Mouse (Mus musculus) skeletal muscle tissue, adult 2 months (tissue): ENCODE results near the gene Ddah2.

Source experiments
- DNase-seq: peaks from one replicate; pipeline ENCODE4 v3.0.0-alpha.2; 2012; ENCODE audit warnings: low read depth, low spot score

Gene Ddah2

GRCm38 (mm10) chr17:35050126-35050750 is 8.6 kb upstream of the Ddah2 start:
- peak; percentile 60 for DNase-seq

GRCm38 (mm10) chr17:35051156-35052086 is 7.4 kb upstream of the Ddah2 start:
- DNase-seq: peak; percentile 71

GRCm38 (mm10) chr17:35052271-35052798 is 6.5 kb upstream of the Ddah2 start:
- DNase-seq: no peak

- no peak for DNase-seq
Observed at GRCm38 (mm10) chr17:35055691-35056495, 2.9 kb upstream of the Ddah2 start.

- DNase-seq: no peak
Observed at GRCm38 (mm10) chr17:35057090-35057489, 1.7 kb upstream of the Ddah2 start.

GRCm38 (mm10) chr17:35058316-35058715 is 519 bp upstream of the Ddah2 start:
- no peak for DNase-seq

- DNase-seq: no peak
Observed at GRCm38 (mm10) chr17:35060071-35060470, 1.2 kb downstream of the Ddah2 start.

GRCm38 (mm10) chr17:35060737-35061297 is 2.0 kb downstream of the Ddah2 start:
- no peak for DNase-seq

GRCm38 (mm10) chr17:35061299-35061698 is 2.5 kb downstream of the Ddah2 start:
- no peak for DNase-seq

- DNase-seq: no peak
Observed at GRCm38 (mm10) chr17:35063466-35063865, 4.6 kb downstream of the Ddah2 start.

- no peak for DNase-seq
Observed at GRCm38 (mm10) chr17:35064378-35064877, 5.6 kb downstream of the Ddah2 start.

GRCm38 (mm10) chr17:35064951-35065947 is 6.4 kb downstream of the Ddah2 start, which contains the start of gene Ly6g6c:
Gene Ly6g6c, plus strand, starts transcription at chr17:35065388.
- DNase-seq: no peak

- DNase-seq: no peak
Observed at GRCm38 (mm10) chr17:35066084-35066483, 7.2 kb downstream of the Ddah2 start, which contains the start of gene Mpig6b. Gene Mpig6b, minus strand, starts transcription at chr17:35066184.

- DNase-seq: no peak
Observed at GRCm38 (mm10) chr17:35068213-35068914, 9.5 kb downstream of the Ddah2 start.

- no peak for DNase-seq
Observed at GRCm38 (mm10) chr17:35070556-35071229, 11.9 kb downstream of the Ddah2 start.

GRCm38 (mm10) chr17:35071454-35071853 is 12.6 kb downstream of the Ddah2 start:
- no peak for DNase-seq

GRCm38 (mm10) chr17:35074097-35074496 is 15.3 kb downstream of the Ddah2 start:
- no peak for DNase-seq

- no peak for DNase-seq
Observed at GRCm38 (mm10) chr17:35076507-35077176, 17.8 kb downstream of the Ddah2 start, which contains the start of gene Ly6g6e. Gene Ly6g6e, plus strand, starts transcription at chr17:35076902.
